Mouse (Mus musculus) CD4-positive, CD25-positive, alpha-beta regulatory T cell, adult 2 months (primary cell): ENCODE results near the gene Fcf1.

Source experiments
- DNase-seq: peaks from one replicate; pipeline ENCODE4 v3.0.0-alpha.2; 2012; ENCODE audit warnings: low read depth, low spot score

Fcf1 gene

GRCm38 (mm10) chr12:84970428-84971096 lies at the start of gene Fcf1, which contains the start of gene Arel1:
Gene Fcf1, plus strand, starts transcription at chr12:84970897.
Gene Arel1, minus strand, starts transcription at chr12:84970900.
- peak; percentile 95 for DNase-seq

- no peak for DNase-seq
These were observed 48.7 kb upstream of the Fcf1 start for GRCm38 (mm10) chr12:84921881-84922419.

DNA sequence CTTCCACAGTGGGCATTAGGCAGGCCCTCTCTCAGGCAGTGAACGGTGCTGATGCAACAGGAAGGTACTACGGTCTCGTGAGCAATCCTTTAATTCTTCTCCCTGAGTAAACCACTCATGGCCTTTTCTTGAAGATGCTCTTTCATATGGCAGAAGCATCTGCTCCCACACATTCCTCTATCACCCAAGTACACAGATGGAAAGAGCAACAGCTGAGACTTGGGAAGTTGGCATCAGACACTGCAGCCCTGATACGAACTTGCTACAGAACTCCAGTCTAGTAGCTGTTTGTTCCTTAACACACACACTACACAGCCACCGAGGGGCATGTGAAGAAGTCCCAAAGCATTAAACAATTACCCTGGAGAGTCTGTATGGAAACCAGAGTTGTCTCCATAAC lies 46.4 kb upstream of the Fcf1 start:
- no peak for DNase-seq

GRCm38 (mm10) chr12:84926542-84926941 lies 44.2 kb upstream of the Fcf1 start:
- no peak for DNase-seq

DNA sequence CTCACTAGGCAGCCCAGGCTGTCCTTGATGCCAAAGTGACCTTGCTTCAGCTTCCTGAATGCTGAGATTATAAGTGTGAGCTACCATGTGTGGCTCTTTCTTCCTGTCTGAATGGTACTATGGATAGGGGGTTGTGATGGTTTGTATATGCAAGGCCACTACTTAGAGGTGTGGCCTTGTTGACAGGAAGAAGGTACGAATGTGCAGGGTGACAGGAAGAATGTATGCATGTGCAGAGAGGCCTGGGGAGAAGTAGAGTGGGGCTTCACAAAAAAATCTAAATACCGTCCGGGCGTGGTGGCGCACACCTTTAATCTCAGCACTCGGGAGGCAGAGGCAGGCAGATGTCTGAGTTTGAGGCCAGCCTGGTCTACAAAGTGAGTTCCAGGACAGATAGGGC lies 38.5 kb upstream of the Fcf1 start:
- DNase-seq = no peak

- no peak for DNase-seq
These were observed 35.4 kb upstream of the Fcf1 start for GRCm38 (mm10) chr12:84935343-84935742.

DNA sequence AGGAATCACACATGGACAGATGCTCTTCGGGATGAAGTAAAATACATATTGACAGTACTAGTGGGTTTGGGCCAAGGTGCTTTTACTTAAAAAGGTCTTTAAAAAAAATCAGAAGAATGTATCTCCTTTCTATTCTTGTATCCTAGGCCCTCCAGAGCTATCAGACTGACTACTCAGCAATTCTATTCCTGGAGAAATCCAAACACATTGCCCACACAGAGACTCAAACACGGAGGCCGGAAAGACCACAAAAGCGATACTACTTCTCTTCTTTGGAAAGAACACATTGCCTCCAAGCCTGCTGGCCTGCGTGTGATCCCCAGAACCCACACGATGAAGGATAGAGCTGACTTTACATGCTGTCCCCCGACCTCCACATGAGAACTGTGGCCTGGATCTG lies 31.6 kb upstream of the Fcf1 start:
- no peak for DNase-seq

GRCm38 (mm10) chr12:84940343-84940742 lies 30.4 kb upstream of the Fcf1 start:
- no peak for DNase-seq

GRCm38 (mm10) chr12:84941717-84942116 lies 29.0 kb upstream of the Fcf1 start:
- peak; percentile 6 for DNase-seq

- DNase-seq = no peak
These were observed 27.4 kb upstream of the Fcf1 start for GRCm38 (mm10) chr12:84943006-84943952.

DNA sequence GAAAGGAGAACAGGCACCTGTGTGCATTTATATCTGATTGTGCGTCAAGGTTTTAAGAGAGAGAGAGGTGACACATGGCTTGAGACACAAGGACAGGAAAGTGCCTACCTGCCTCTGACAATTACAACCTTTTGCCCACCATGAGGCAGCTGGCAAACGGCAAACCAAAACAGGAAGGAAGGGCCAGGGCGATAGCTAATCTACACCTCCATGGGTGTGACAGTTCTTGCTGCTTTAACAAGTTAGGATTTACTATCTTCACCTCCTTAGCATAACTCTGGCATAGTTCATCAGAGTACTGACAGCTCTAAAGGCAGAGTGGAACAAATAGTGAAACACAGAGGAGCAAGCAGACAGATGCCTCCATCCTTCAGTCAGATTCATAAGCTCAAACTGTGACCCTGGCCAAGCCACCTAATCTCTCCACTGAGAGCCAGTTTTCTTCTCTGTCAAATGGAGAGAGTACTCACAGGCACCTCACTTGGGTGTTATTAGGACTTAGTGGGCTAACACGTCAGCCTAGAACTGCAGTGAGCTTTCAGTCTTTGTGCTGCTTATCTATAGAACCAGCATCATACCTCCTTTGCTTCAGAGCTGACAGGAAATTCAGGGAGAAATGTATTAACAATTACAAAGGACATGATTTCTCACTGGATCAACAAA lies 26.4 kb upstream of the Fcf1 start:
- DNase-seq = no peak

GRCm38 (mm10) chr12:84944813-84945553 lies 25.7 kb upstream of the Fcf1 start:
- DNase-seq = no peak

DNA sequence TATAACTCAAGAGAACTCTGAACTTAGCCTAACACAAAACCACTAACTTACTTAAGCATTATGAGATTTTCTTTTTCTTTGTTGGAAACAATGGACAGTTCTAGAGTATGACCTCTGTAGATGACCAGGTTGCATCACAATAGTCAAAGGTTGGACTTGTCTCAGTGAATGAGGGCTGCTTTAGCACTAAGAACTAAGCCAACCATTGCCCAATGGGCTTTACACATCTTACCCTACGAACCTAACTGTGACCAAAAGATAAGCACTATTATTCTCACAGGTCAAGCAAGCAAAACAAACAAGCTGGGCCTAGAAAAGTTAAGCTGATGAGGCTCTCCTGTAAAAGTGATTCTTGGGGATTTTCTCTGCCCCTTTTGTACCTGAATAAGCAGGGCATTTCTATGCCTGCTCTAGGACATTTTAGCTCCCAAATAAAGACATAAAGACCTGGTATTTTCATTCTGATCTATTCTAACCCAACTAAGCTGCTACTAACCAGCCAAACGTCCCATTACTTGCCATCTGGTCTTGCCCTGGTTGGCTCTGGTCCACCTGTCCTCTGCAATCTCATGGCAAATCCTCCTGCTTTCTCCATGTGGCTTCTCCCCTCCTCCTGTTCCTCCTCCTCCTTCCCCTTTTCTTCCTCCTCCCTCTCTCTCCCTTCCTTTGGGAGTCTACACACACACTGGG lies 22.7 kb upstream of the Fcf1 start:
- no peak for DNase-seq

DNA sequence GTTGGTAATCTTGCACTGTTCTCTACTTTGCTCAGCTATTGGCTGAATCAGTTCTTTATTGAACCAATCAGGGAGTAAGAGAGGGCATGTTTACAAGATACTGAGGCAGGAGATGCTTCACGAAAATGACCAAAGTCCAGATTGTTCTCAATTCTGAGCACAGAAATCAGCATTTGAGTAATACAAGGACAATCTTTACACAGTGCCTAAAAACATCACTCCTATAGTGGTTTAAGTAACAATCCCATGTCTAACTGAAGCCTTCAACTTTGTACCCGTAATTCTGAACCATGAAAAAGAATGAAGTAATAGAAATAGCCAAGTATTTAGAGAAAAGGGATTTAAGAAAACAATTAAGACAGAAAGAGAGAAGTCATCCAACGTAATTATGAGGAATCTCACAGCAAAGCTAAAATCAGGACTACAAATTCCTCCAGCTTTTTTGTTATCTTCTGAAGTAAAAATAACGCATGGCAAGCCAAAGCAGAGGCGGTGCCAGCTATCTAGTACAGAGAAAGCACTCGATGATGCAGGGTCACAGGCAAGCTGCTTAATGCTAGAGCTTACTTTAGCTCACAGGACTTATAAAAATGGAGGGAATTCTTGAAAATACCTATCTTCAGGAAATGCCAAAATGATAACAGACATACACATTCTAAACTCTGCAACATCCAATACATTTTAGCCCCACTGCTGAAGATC lies 22.0 kb upstream of the Fcf1 start:
- no peak for DNase-seq

DNA sequence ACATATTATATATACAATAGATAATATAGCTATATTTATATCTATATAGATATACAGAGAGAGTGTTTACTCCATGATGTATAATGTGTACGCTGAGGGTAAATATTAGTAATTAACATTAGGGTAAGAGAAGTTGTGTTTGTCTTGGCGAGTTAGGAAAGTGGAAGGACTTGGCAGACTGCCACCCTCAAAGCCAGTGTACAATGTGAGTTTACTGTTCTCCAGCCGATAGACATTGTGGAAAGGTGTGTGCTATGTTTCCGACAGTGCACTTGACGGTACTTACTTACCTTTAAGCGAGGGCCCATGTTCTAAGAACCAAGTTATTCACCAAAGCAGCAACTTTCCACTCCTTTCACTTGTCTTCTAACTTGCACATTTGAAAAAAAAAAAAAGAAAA lies 19.9 kb upstream of the Fcf1 start:
- DNase-seq = no peak

DNA sequence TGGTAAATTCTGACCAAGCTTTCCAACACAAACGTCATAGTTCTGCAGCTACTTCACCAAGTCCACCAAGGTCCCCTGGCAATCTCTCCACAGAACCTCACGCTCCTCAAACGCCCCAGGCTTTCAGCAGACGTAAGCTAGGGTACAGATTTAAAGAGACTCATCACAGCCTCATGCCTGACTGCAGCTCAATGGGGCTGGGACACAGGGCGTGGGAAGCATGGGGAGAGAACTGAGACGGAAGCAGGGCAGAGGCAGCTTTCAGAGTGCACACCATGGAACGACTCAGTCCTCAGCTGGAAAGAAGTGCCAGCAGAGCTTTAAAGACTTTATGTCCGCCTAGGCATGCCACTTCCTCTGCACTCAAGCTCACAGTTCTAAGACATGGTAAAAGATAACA lies 19.2 kb upstream of the Fcf1 start:
- DNase-seq = no peak

GRCm38 (mm10) chr12:84952351-84952750 lies 18.3 kb upstream of the Fcf1 start:
- DNase-seq = no peak

- DNase-seq = no peak
These were observed 14.4 kb upstream of the Fcf1 start for GRCm38 (mm10) chr12:84956317-84956716.

DNA sequence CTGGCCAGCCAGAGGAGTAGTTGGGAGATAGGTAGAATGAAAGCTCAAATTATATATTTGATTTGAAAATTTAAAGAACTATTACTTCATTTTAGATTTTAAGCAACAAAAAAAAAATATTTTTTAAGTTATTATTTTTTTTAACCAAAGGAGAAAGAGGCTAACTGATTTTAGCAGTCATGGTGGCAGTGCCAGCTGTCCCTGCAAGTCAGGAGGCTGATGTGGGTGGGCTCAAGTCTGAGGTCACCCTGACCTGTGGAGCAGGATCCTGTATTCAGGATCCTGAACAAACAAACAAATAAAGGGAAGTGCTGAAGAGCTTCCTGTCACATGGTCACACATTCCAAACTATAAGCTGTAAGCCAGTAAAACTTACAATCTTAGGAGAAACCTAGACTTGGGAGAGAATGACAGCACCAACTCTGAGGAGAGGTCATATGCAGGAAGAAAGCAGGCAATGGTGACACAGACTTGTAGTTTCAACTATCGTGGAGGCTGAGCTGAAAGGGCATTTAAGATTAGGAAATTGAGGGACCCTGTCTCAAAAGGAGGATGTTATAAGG lies 11.8 kb upstream of the Fcf1 start:
- no peak for DNase-seq

- peak; percentile 4 for DNase-seq
These were observed 8.1 kb upstream of the Fcf1 start for GRCm38 (mm10) chr12:84962606-84963005.
